Mouse (Mus musculus): Measurements from ENCODE around the gene Ppp4r1.

DNA sequence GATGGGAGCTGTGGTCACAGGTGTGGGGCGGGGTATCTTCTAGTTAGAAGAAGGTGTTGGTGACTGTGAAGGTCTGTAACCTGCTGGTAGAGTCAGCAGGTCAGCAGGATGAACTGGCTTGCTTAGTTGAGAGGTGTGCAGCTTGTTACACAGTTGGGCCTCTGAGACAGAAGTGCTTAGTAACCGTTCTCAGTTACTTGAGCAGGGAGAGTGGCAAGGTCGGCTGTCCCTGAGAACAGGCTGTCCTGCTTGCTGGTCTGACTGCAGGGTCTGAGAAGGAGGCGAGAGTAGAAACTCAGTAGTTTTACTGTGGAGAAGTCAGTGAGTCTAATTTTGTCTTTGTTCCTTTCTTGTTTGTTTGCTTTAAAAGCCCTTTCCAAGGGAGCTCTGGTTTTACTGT lies 23.6 kb downstream of the Ppp4r1 start:
- TF ChIP-seq POLR2A (IDR thresholded peaks at IDR 0.05; ENCODE audit: insufficient read depth, low read depth, low read length) (no peak), CTCF (IDR thresholded peaks at IDR 0.05) (no peak)

All from heart, adult 2 months (tissue).